Mouse (Mus musculus): ENCODE results near the gene Poc1a. TPM values are rescaled to one million over a fixed set of nuclear protein-coding genes. Genes with fewer than 3 reads are reported as not detected.

Poc1a gene
- total and polyA plus RNA-seq, 3 experiments = 24.5 to 46.7 (median 31.9) TPM

GRCm38 (mm10) chr9:106251066-106251465, 29.8 kb upstream of the Poc1a start:
- in situ Hi-C loops (cut with MboI; ENCODE audit: low pct_ligation_motif_present, low pct_unique_long_range_greater_than_20kb, low sequenced_read_pairs) (no loop called here), dilution Hi-C loops (cut with MboI; ENCODE audit: extremely low pct_ligation_motif_present, extremely low pct_unique_long_range_greater_than_20kb, low sequenced_read_pairs) (no loop called here)
- H3K4me3 ChIP-seq (replicated peaks in 1 of 3; ENCODE audit: low read depth in 2 of 3, low read length in 2 of 3, poor library complexity in 1 of 3) = no peak overlapping the region
- H3K4me1 ChIP-seq (ENCODE audit: control insufficient read depth in 1 of 2, insufficient read depth in 2 of 2) = peaks cover 2 to 18% of the 10 kb centered on the region in 2 experiments; a peak in 2 of 4 replicates
- H3K4me2 ChIP-seq (ENCODE audit: insufficient read depth, low read depth, poor library complexity, severe bottlenecking) = no peak overlapping the region
- H3K27ac ChIP-seq (ENCODE audit: insufficient read depth, low read depth) = no peak overlapping the region
- H3K36me3 ChIP-seq (replicated peaks in 1 of 2; ENCODE audit: control insufficient read depth in 1 of 2, insufficient read depth in 1 of 2, low read length in 1 of 2) = peaks cover 0 to 7% of the 10 kb centered on the region in 2 experiments
- H3K9me3 ChIP-seq (replicated peaks; ENCODE audit: low read length) = no peaks in the 10 kb centered on the region
- no peak overlapping the region for H3K9ac ChIP-seq (ENCODE audit: insufficient read depth, low read depth)
- DNase-seq (ENCODE audit: extremely low read depth) = no peak
- peaks cover 9% of the 10 kb centered on the region; the same call in 1 of the 2 replicates for H3K79me2 ChIP-seq (replicated peaks; ENCODE audit: control insufficient read depth, extremely low read depth, insufficient read depth, poor library complexity, severe bottlenecking)
- no peaks in the 10 kb centered on the region for H3K27me3 ChIP-seq (replicated peaks)
- TF ChIP-seq MEF2A (IDR thresholded peaks at IDR 0.05; ENCODE audit: borderline replicate concordance, low read depth, low read length) (no peak), SMC3 (IDR thresholded peaks at IDR 0.05; ENCODE audit: low read depth, low read length) (no peak), HCFC1 (IDR thresholded peaks at IDR 0.05; ENCODE audit: low read depth, low read length) (no peak), ZNF384 (IDR thresholded peaks at IDR 0.05; ENCODE audit: low read depth, low read length) (no peak)

DNA sequence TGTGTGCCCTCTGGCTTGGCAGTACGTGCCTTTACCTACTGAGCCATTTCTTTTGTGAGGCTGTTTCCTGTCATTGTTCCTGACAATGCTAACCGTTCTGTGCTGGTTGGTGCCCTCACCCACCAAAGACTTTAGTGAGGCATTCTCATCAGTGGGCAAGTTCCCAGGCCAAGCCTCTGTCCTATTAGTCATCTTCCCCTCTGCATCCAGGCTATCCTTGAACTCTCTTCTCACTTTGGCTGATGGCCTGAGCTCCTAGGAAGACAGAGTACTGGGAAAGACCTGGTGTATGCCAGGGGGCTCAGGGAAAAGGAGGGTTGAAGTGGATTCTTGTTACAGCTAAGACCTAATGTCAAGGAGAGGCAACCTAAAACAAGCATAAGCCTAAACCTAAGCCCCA, 26.9 kb upstream of the Poc1a start:
- no peak for DNase-seq (ENCODE audit: extremely low read depth)
- no peaks in the 10 kb centered on the region for H3K9me3 ChIP-seq (replicated peaks; ENCODE audit: low read length)
- H3K79me2 ChIP-seq (replicated peaks; ENCODE audit: control insufficient read depth, extremely low read depth, insufficient read depth, poor library complexity, severe bottlenecking) = no peaks in the 10 kb centered on the region
- H3K4me2 ChIP-seq (ENCODE audit: insufficient read depth, low read depth, poor library complexity, severe bottlenecking) = no peak overlapping the region
- dilution Hi-C loops (cut with MboI; ENCODE audit: extremely low pct_ligation_motif_present, extremely low pct_unique_long_range_greater_than_20kb, low sequenced_read_pairs) = no loop called here
- H3K4me1 ChIP-seq (ENCODE audit: control insufficient read depth in 1 of 2, insufficient read depth in 2 of 2) = no peaks in the 10 kb centered on the region
- no peak overlapping the region for H3K4me3 ChIP-seq (replicated peaks in 1 of 3; ENCODE audit: low read depth in 2 of 3, low read length in 2 of 3, poor library complexity in 1 of 3)
- in situ Hi-C loops (cut with MboI; ENCODE audit: low pct_ligation_motif_present, low pct_unique_long_range_greater_than_20kb, low sequenced_read_pairs) = no loop called here
- H3K27me3 ChIP-seq (replicated peaks) = peaks cover 3% of the 10 kb centered on the region
- no peak overlapping the region for H3K9ac ChIP-seq (ENCODE audit: insufficient read depth, low read depth)
- TF ChIP-seq GABPA (IDR thresholded peaks at IDR 0.05; ENCODE audit: insufficient replicate concordance, low read depth, low read length) (no peak), BHLHE40 (IDR thresholded peaks at IDR 0.05; ENCODE audit: low read depth, low read length) (no peak), ZMIZ1 (IDR thresholded peaks at IDR 0.05; ENCODE audit: low read depth, low read length) (no peak), MAFK (IDR thresholded peaks at IDR 0.05; ENCODE audit: insufficient replicate concordance, low read length) (no peak), JUN (IDR thresholded peaks at IDR 0.05; ENCODE audit: insufficient read depth, low read depth, low read length) (no peak), RAD21 (IDR thresholded peaks at IDR 0.05; ENCODE audit: low read depth, low read length) (no peak), ZNF384 (IDR thresholded peaks at IDR 0.05; ENCODE audit: low read depth, low read length) (no peak), PAX5 (IDR thresholded peaks at IDR 0.05; ENCODE audit: low read length) (no peak), CHD2 (IDR thresholded peaks at IDR 0.05; ENCODE audit: low read length) (no peak), NELFE (IDR thresholded peaks at IDR 0.05; ENCODE audit: low read depth, low read length) (no peak), EP300 (IDR thresholded peaks at IDR 0.05; ENCODE audit: low read length) (no peak)
- H3K36me3 ChIP-seq (replicated peaks in 1 of 2; ENCODE audit: control insufficient read depth in 1 of 2, insufficient read depth in 1 of 2, low read length in 1 of 2) = peaks cover 0 to 6% of the 10 kb centered on the region in 2 experiments
- H3K27ac ChIP-seq (ENCODE audit: insufficient read depth, low read depth) = no peak overlapping the region

- peaks cover 3% of the 10 kb centered on the region for H3K27me3 ChIP-seq (replicated peaks)
- dilution Hi-C loops (cut with MboI; ENCODE audit: extremely low pct_ligation_motif_present, extremely low pct_unique_long_range_greater_than_20kb, low sequenced_read_pairs) = no loop called here
- no peaks in the 10 kb centered on the region for H3K79me2 ChIP-seq (replicated peaks; ENCODE audit: control insufficient read depth, extremely low read depth, insufficient read depth, poor library complexity, severe bottlenecking)
- H3K9me3 ChIP-seq (replicated peaks; ENCODE audit: low read length) = no peaks in the 10 kb centered on the region
- DNase-seq (ENCODE audit: extremely low read depth) = no peak
- no peak overlapping the region for H3K9ac ChIP-seq (ENCODE audit: insufficient read depth, low read depth)
- peaks cover 17 to 21% of the 10 kb centered on the region in 2 experiments for H3K4me1 ChIP-seq (ENCODE audit: control insufficient read depth in 1 of 2, insufficient read depth in 2 of 2)
- no peak overlapping the region for H3K27ac ChIP-seq (ENCODE audit: insufficient read depth, low read depth)
- in situ Hi-C loops (cut with MboI; ENCODE audit: low pct_ligation_motif_present, low pct_unique_long_range_greater_than_20kb, low sequenced_read_pairs) = no loop called here
- TF ChIP-seq POLR2A (IDR thresholded peaks at IDR 0.05; ENCODE audit: low read depth, low read length) = no peak
- no peak for TF ChIP-seq KAT2A (IDR thresholded peaks at IDR 0.05; ENCODE audit: insufficient replicate concordance, low read length)
- no peak overlapping the region for H3K4me2 ChIP-seq (ENCODE audit: insufficient read depth, low read depth, poor library complexity, severe bottlenecking)
- H3K36me3 ChIP-seq (replicated peaks in 1 of 2; ENCODE audit: control insufficient read depth in 1 of 2, insufficient read depth in 1 of 2, low read length in 1 of 2) = no peaks in the 10 kb centered on the region
- no peak overlapping the region for H3K4me3 ChIP-seq (replicated peaks in 1 of 3; ENCODE audit: low read depth in 2 of 3, low read length in 2 of 3, poor library complexity in 1 of 3)
Observed at GRCm38 (mm10) chr9:106258412-106258811, 22.4 kb upstream of the Poc1a start.
